Mouse (Mus musculus): Measurements from ENCODE around the gene Grtp1. TPM values are rescaled to one million over a fixed set of nuclear protein-coding genes. Genes with fewer than 3 reads are reported as not detected.

Grtp1 gene
- polyA plus RNA-seq (2012; rRNA removed): 4.9 and 5.4 TPM in 2 replicates

GRCm38 (mm10) chr8:13200301-13201012, at the start of gene Grtp1:
Grtp1 (minus strand) TSS chr8:13200620.

GRCm38 (mm10) chr8:13158718-13159376, 41.6 kb downstream of the Grtp1 start, which contains the start of gene Lamp1:
Lamp1 (plus strand) TSS chr8:13159161.

Other genes starting within 250 kb of the Grtp1 start
- gene F7, start 174.6 kb downstream of the Grtp1 start, polyA plus RNA-seq (2012; rRNA removed): 15.6 and 20.5 TPM in 2 replicates
- 251 and 253 TPM in 2 replicates for gene F10, start 163.3 kb downstream of the Grtp1 start, polyA plus RNA-seq (2012; rRNA removed)
- 114 and 118 TPM in 2 replicates for gene Proz, start 139.7 kb downstream of the Grtp1 start, polyA plus RNA-seq (2012; rRNA removed)
- 8.3 and 10.0 TPM in 2 replicates for gene Pcid2, start 95.2 kb downstream of the Grtp1 start, polyA plus RNA-seq (2012; rRNA removed)
- 40.9 and 44.7 TPM in 2 replicates for gene Cul4a, start 95.0 kb downstream of the Grtp1 start, polyA plus RNA-seq (2012; rRNA removed)
- 179 and 185 TPM in 2 replicates for gene Lamp1, start 41.5 kb downstream of the Grtp1 start, polyA plus RNA-seq (2012; rRNA removed)
- gene Adprhl1, start 53.5 kb upstream of the Grtp1 start, polyA plus RNA-seq (2012; rRNA removed): not detected in 2 replicates
- 6.2 and 6.5 TPM in 2 replicates for gene Dcun1d2, start 87.5 kb upstream of the Grtp1 start, polyA plus RNA-seq (2012; rRNA removed)
- gene Tmco3, start 87.6 kb upstream of the Grtp1 start, polyA plus RNA-seq (2012; rRNA removed): 3.9 and 4.0 TPM in 2 replicates
- 68.0 and 68.1 TPM in 2 replicates for gene Tfdp1, start 138.1 kb upstream of the Grtp1 start, polyA plus RNA-seq (2012; rRNA removed)
- not detected in 2 replicates for gene Atp4b, start 196.2 kb upstream of the Grtp1 start, polyA plus RNA-seq (2012; rRNA removed)
- gene Grk1, start 204.5 kb upstream of the Grtp1 start, polyA plus RNA-seq (2012; rRNA removed): 0.01 and 0.02 TPM in 2 replicates
- 0.02 and 0.07 TPM in 2 replicates for gene Tmem255b, start 234.6 kb upstream of the Grtp1 start, polyA plus RNA-seq (2012; rRNA removed)